Mouse (Mus musculus) embryonic fibroblast, embryonic 13.5 days (primary cell): ENCODE measurements at regions not wholly inside any gene's neighbourhood (a gene's known extent, or its start where the extent isn't known, plus 50 kb on each side); places are given as distances from the start of the nearest gene placed in this dataset.
A peak's percentile ranks its signal among the peaks of the same experiment; 100 is the strongest.
"Not testable (repeated sequence)": the region's sequence is repeated elsewhere in the genome, so short reads cannot be mapped to it uniquely, and the experiment has no call there.

Experiments
- H3K27ac ChIP-seq: 2 replicates; pipeline ENCODE4 v1.5.1; 2012; ENCODE audit warnings: low read length, control low read depth, inconsistent platforms; ENCODE audit not compliant: insufficient read depth
- H3K4me1 ChIP-seq: 2 replicates; pipeline ENCODE4 v1.6.1; 2011; ENCODE audit warnings: low read length; ENCODE audit not compliant: control insufficient read depth, insufficient read depth
- H3K4me3 ChIP-seq: 2 replicates; pipeline ENCODE4 v1.5.1; 2011; ENCODE audit warnings: mild to moderate bottlenecking, control low read depth, low read length; ENCODE audit not compliant: insufficient read depth
- CTCF ChIP-seq: IDR thresholded peaks from 2 replicates; pipeline ENCODE4 v1.5.1; 2011; ENCODE audit warnings: mild to moderate bottlenecking, control low read depth, low read length, moderate library complexity, borderline replicate concordance; ENCODE audit not compliant: insufficient read depth
- POLR2A ChIP-seq: IDR thresholded peaks from 2 replicates; pipeline ENCODE4 v1.6.1; 2011; ENCODE audit warnings: low read depth, mild to moderate bottlenecking, control low read depth, low read length, moderate library complexity

- Histone ChIP-seq H3K4me1 (no peaks in the 10 kb centered on the region), H3K27ac (no peak overlapping the region), H3K4me3 (no peak overlapping the region)
- TF ChIP-seq CTCF (peak; percentile 80; the same call in 1 of the 2 replicates), POLR2A (no peak)
These were observed 293.1 kb upstream of the Slc7a14 start for GRCm38 (mm10) chr3:31603237-31603636.

- H3K27ac ChIP-seq, H3K4me1 ChIP-seq, H3K4me3 ChIP-seq: not testable (repeated sequence)
These were observed 286.4 kb upstream of the Slc7a14 start for GRCm38 (mm10) chr3:31596581-31596980.

GRCm38 (mm10) chr3:31585971-31586370, 275.8 kb upstream of the Slc7a14 start:
- Histone ChIP-seq H3K4me3 (no peak overlapping the region), H3K27ac (no peak overlapping the region), H3K4me1 (no peaks in the 10 kb centered on the region)
- TF ChIP-seq POLR2A (no peak), CTCF (no peak)

- no peak overlapping the region for H3K4me3 ChIP-seq
- H3K27ac ChIP-seq, result no peak overlapping the region
- no peaks in the 10 kb centered on the region for H3K4me1 ChIP-seq
- TF ChIP-seq POLR2A (no peak), CTCF (no peak)
These were observed 263.7 kb upstream of the Slc7a14 start for GRCm38 (mm10) chr3:31573849-31574248.
